Mouse (Mus musculus) cerebellum, adult 11-12 months (tissue): ENCODE results near the gene C330021F23Rik.
"Not testable (repeated sequence)": the region's sequence is repeated elsewhere in the genome, so short reads cannot be mapped to it uniquely, and the experiment has no call there.

Experiments used
- DNase-seq: peaks from one replicate; pipeline ENCODE4 v3.0.0; 2022

The C330021F23Rik gene

GRCm38 (mm10) chr8:3567641-3568371, at the start of gene C330021F23Rik:
TSS of gene C330021F23Rik (plus strand) at chr8:3567990.
- DNase-seq = no peak

- DNase-seq = no peak
Measured at GRCm38 (mm10) chr8:3522007-3522697, 45.6 kb upstream of the C330021F23Rik start.

GRCm38 (mm10) chr8:3530816-3531215, 37.0 kb upstream of the C330021F23Rik start:
- DNase-seq = no peak

GRCm38 (mm10) chr8:3531936-3532335, 35.9 kb upstream of the C330021F23Rik start:
- DNase-seq = no peak

- no peak for DNase-seq
Measured at GRCm38 (mm10) chr8:3536053-3536841, 31.5 kb upstream of the C330021F23Rik start.

- no peak for DNase-seq
Measured at GRCm38 (mm10) chr8:3536940-3537339, 30.9 kb upstream of the C330021F23Rik start.

GRCm38 (mm10) chr8:3537666-3538065, 30.1 kb upstream of the C330021F23Rik start:
- DNase-seq = no peak

GRCm38 (mm10) chr8:3539146-3539545, 28.6 kb upstream of the C330021F23Rik start:
- DNase-seq = no peak

- no peak for DNase-seq
Measured at GRCm38 (mm10) chr8:3540076-3540475, 27.7 kb upstream of the C330021F23Rik start.

GRCm38 (mm10) chr8:3546511-3546910, 21.3 kb upstream of the C330021F23Rik start:
- no peak for DNase-seq

GRCm38 (mm10) chr8:3552240-3552639, 15.6 kb upstream of the C330021F23Rik start:
- DNase-seq = no peak

- no peak for DNase-seq
Measured at GRCm38 (mm10) chr8:3556114-3556513, 11.7 kb upstream of the C330021F23Rik start.

GRCm38 (mm10) chr8:3568378-3568777, 588 bp downstream of the C330021F23Rik start:
- DNase-seq = no peak

- no peak for DNase-seq
Measured at GRCm38 (mm10) chr8:3569784-3570183, 2.0 kb downstream of the C330021F23Rik start.

GRCm38 (mm10) chr8:3574546-3574945, 6.8 kb downstream of the C330021F23Rik start:
- no peak for DNase-seq

- DNase-seq = no peak
Measured at GRCm38 (mm10) chr8:3576211-3576960, 8.6 kb downstream of the C330021F23Rik start.

GRCm38 (mm10) chr8:3579390-3580364, 11.9 kb downstream of the C330021F23Rik start:
- no peak for DNase-seq

- not testable (repeated sequence) for DNase-seq
Measured at GRCm38 (mm10) chr8:3581961-3582360, 14.2 kb downstream of the C330021F23Rik start.

- DNase-seq = no peak
Measured at GRCm38 (mm10) chr8:3586452-3586851, 18.7 kb downstream of the C330021F23Rik start.

GRCm38 (mm10) chr8:3586993-3587390, 19.2 kb downstream of the C330021F23Rik start, which contains the start of gene Camsap3:
TSS of gene Camsap3 (plus strand) at chr8:3587293.
- DNase-seq = no peak
